Mouse (Mus musculus): ENCODE results near the gene Foxo1.

DNA sequence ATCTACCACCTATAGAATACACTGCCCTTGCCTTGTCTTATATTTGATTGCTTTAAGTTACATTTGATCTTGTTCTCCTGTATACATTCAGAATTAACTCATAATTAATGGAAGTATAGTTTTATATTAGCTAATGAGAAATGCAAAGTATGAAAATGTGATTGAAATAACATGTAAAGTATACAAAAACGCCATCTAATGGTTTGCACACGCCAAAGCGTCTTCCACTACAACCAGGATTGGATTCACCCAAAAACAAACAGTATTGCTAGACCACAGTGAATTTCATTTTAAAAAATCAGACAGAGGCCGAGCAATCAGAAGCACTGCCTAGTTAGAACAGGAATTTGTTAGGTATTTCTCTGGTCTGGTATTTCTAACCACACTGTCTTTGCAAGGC, 31.6 kb upstream of the Foxo1 start:
- peak in 1 of 3 experiments; percentile 48; a peak in 3 of 6 replicates for TF ChIP-seq CTCF (IDR thresholded peaks at IDR 0.05 in 2 of 3, conservative IDR thresholded peaks at IDR 0.05 in 1 of 3; ENCODE audit: control insufficient read depth in 1 of 3, insufficient read depth in 1 of 3, low read depth in 2 of 3, low read length in 3 of 3, poor library complexity in 1 of 3, severe bottlenecking in 1 of 3)
- no peak for TF ChIP-seq ZNF384 (IDR thresholded peaks at IDR 0.05; ENCODE audit: low read depth, low read length)
- no peak for TF ChIP-seq CHD2 (IDR thresholded peaks at IDR 0.05; ENCODE audit: low read length)
- TF ChIP-seq NELFE (IDR thresholded peaks at IDR 0.05; ENCODE audit: low read depth, low read length) = no peak
- no peak for TF ChIP-seq GATA1 (IDR thresholded peaks at IDR 0.05; ENCODE audit: low read depth, low read length)
- TF ChIP-seq NRF1 (IDR thresholded peaks at IDR 0.05; ENCODE audit: insufficient read depth, low read depth, low read length, poor library complexity, severe bottlenecking) = no peak
- TF ChIP-seq POLR2A (IDR thresholded peaks at IDR 0.05; ENCODE audit: control insufficient read depth in 1 of 2, insufficient read depth in 1 of 2, low read depth in 1 of 2, low read length in 2 of 2, poor library complexity in 1 of 2) = no peak
- no peak for TF ChIP-seq USF1 (IDR thresholded peaks at IDR 0.05; ENCODE audit: low read depth, low read length)
- TF ChIP-seq JUND (IDR thresholded peaks at IDR 0.05; ENCODE audit: low read depth, low read length) = no peak
- TF ChIP-seq ZKSCAN1 (IDR thresholded peaks at IDR 0.05; ENCODE audit: low read depth, low read length) = no peak
- no peak for TF ChIP-seq GABPA (IDR thresholded peaks at IDR 0.05; ENCODE audit: low read depth, low read length)
